Mouse (Mus musculus) MEL (cell line): ENCODE results near the gene Gpr179. TPM values are rescaled to one million over a fixed set of nuclear protein-coding genes. Genes with fewer than 3 reads are reported as not detected.

ENCODE experiments used
- DNase-seq: peaks from one replicate; pipeline ENCODE4 v3.0.0; 2011; ENCODE audit warnings: low read depth, low spot score
- H3K27ac ChIP-seq: 2 replicates; pipeline ENCODE4 v1.5.1; 2012; ENCODE audit warnings: low read depth, mild to moderate bottlenecking, control low read depth, low read length, moderate library complexity; ENCODE audit not compliant: control insufficient read depth
- H3K27me3 ChIP-seq, 2 experiments: fragments of 150-350 bp in 1 of 2; sonication (generic) in 1 of 2; 2 replicates each; pipeline ENCODE4 v1.6.1; 2012; ENCODE audit warnings: low read length in 2 of 2, mild to moderate bottlenecking in 2 of 2, improper control_type of control experiment in 1 of 2, moderate library complexity in 1 of 2; ENCODE audit not compliant: insufficient read depth in 2 of 2, control insufficient read depth in 1 of 2
- H3K36me3 ChIP-seq, 2 experiments: 2 replicates each; pipeline ENCODE4 v1.6.1; 2012 to 2014; ENCODE audit warnings: low read length in 2 of 2, improper control_type of control experiment in 1 of 2, inconsistent platforms in 1 of 2, mild to moderate bottlenecking in 1 of 2; ENCODE audit not compliant: insufficient read depth in 2 of 2, control insufficient read depth in 1 of 2
- H3K4me1 ChIP-seq, 2 experiments: fragments of 150-350 bp in 1 of 2; sonication (generic) in 1 of 2; 2 replicates each; pipeline ENCODE4 v1.6.1; 2012; ENCODE audit warnings: low read length in 2 of 2, improper control_type of control experiment in 1 of 2, mild to moderate bottlenecking in 1 of 2; ENCODE audit not compliant: insufficient read depth in 2 of 2, control insufficient read depth in 1 of 2
- H3K4me3 ChIP-seq, 2 experiments: fragments of 150-350 bp in 1 of 2; sonication (generic) in 1 of 2; 2 replicates each; pipeline ENCODE4 v1.5.1; 2012; ENCODE audit warnings: low read depth in 2 of 2, low read length in 2 of 2, mild to moderate bottlenecking in 2 of 2, moderate library complexity in 2 of 2, control low read depth in 1 of 2, improper control_type of control experiment in 1 of 2; ENCODE audit not compliant: control insufficient read depth in 1 of 2, insufficient read depth in 1 of 2
- H3K79me2 ChIP-seq: 2 replicates; pipeline ENCODE4 v1.6.1; 2012; ENCODE audit warnings: mild to moderate bottlenecking, low read length, moderate library complexity; ENCODE audit not compliant: control insufficient read depth, poor library complexity, insufficient read depth
- H3K9ac ChIP-seq: 2 replicates; pipeline ENCODE4 v1.6.1; 2012; ENCODE audit warnings: low read depth, mild to moderate bottlenecking, control low read depth, low read length, moderate library complexity; ENCODE audit not compliant: control insufficient read depth, poor library complexity, severe bottlenecking
- H3K9me3 ChIP-seq: fragments of 150-350 bp; sonication (generic); replicated peaks from 2 replicates; pipeline ENCODE4 v1.6.1; 2012; ENCODE audit warnings: mild to moderate bottlenecking, low read length, improper control_type of control experiment, moderate library complexity; ENCODE audit not compliant: insufficient read depth
- CHD1 ChIP-seq: IDR thresholded peaks from 2 replicates; pipeline ENCODE4 v1.6.1; 2012; ENCODE audit warnings: low read depth, mild to moderate bottlenecking, inconsistent platforms, low read length, improper control_type of control experiment
- E2F4 ChIP-seq: IDR thresholded peaks from 2 replicates; pipeline ENCODE4 v1.6.1; 2011; ENCODE audit warnings: low read depth, low read length, improper control_type of control experiment, borderline replicate concordance
- EP300 ChIP-seq, 2 experiments: IDR thresholded peaks; 2 replicates each; pipeline ENCODE4 v1.6.1; 2011; ENCODE audit warnings: improper control_type of control experiment in 2 of 2, low read length in 2 of 2, low read depth in 1 of 2, mild to moderate bottlenecking in 1 of 2
- GABPA ChIP-seq: IDR thresholded peaks from 2 replicates; pipeline ENCODE4 v1.6.1; 2012; ENCODE audit warnings: low read depth, mild to moderate bottlenecking, inconsistent platforms, low read length, improper control_type of control experiment, moderate library complexity
- GATA1 ChIP-seq: IDR thresholded peaks from 2 replicates; pipeline ENCODE4 v1.6.1; 2011; ENCODE audit warnings: low read depth, low read length, improper control_type of control experiment
- JUND ChIP-seq: IDR thresholded peaks from 2 replicates; pipeline ENCODE4 v1.6.1; 2011; ENCODE audit warnings: low read depth, mild to moderate bottlenecking, improper control_type of control experiment, low read length
- MAFK ChIP-seq: IDR thresholded peaks from 2 replicates; pipeline ENCODE4 v1.6.1; 2011; ENCODE audit warnings: low read depth, mild to moderate bottlenecking, low read length, improper control_type of control experiment, borderline replicate concordance
- MAX ChIP-seq: IDR thresholded peaks from 2 replicates; pipeline ENCODE4 v1.6.1; 2011; ENCODE audit warnings: low read length, improper control_type of control experiment
- MAZ ChIP-seq: IDR thresholded peaks from 2 replicates; pipeline ENCODE4 v1.6.1; 2012; ENCODE audit warnings: low read depth, mild to moderate bottlenecking, inconsistent platforms, low read length, improper control_type of control experiment
- NRF1 ChIP-seq: IDR thresholded peaks from 2 replicates; pipeline ENCODE4 v1.6.1; 2014; ENCODE audit warnings: low read depth, mild to moderate bottlenecking, inconsistent platforms, low read length, improper control_type of control experiment, moderate library complexity; ENCODE audit not compliant: poor library complexity, insufficient read depth, severe bottlenecking
- RAD21 ChIP-seq: IDR thresholded peaks from 2 replicates; pipeline ENCODE4 v1.6.1; 2011; ENCODE audit warnings: mild to moderate bottlenecking, low read depth, low read length, improper control_type of control experiment
- TAL1 ChIP-seq: IDR thresholded peaks from 2 replicates; pipeline ENCODE4 v1.6.1; 2012; ENCODE audit warnings: mild to moderate bottlenecking, inconsistent platforms, low read length, moderate library complexity, mixed read lengths
- TBP ChIP-seq: IDR thresholded peaks from 2 replicates; pipeline ENCODE4 v1.8.0; 2011; ENCODE audit warnings: low read depth, low read length, improper control_type of control experiment
- TCF12 ChIP-seq: IDR thresholded peaks from 2 replicates; pipeline ENCODE4 v1.6.1; 2014; ENCODE audit warnings: low read depth, mild to moderate bottlenecking, inconsistent platforms, low read length, improper control_type of control experiment, moderate library complexity
- ZMIZ1 ChIP-seq: IDR thresholded peaks from 2 replicates; pipeline ENCODE4 v1.6.1; 2012; ENCODE audit warnings: low read depth, mild to moderate bottlenecking, inconsistent platforms, low read length, improper control_type of control experiment, moderate library complexity
- polyA plus RNA-seq, 2 experiments: library from polyadenylated mRNA; stranded (reverse) in 1 of 2; unstranded in 1 of 2; fragments of >175 nt in 1 of 2; fragments of >200 nt in 1 of 2; gene quantifications; 2 replicates each; pipeline versions ENCODE4 v1.2.1 to v1.2.4; 2012; ENCODE audit warnings: low replicate concordance in 2 of 2, low read depth in 1 of 2; ENCODE audit not compliant: insufficient read length in 2 of 2, insufficient read depth in 1 of 2, missing spikeins in 1 of 2
- total RNA-seq: library from RNA; depleted of rRNA; stranded (reverse); fragments of 300-350 nt; gene quantifications from 2 replicates; pipeline ENCODE4 v1.2.3, GENCODE M21; 2012

The Gpr179 gene
- total and polyA plus RNA-seq, 3 experiments: 0.01 to 0.04 TPM; not detected in 1

- TF ChIP-seq TAL1: no peak
- TF ChIP-seq TBP: 0 out of 2 replicates have a peak, but pooled peaks have one; percentile 17
- Histone ChIP-seq H3K27me3 (no peaks in the 10 kb centered on the region), H3K9ac (no peak overlapping the region), H3K79me2 (peaks cover 35% of the 10 kb centered on the region), H3K4me1 (peaks cover 0 to 3% of the 10 kb centered on the region in 2 experiments; a peak in 1 of 4 replicates), H3K9me3 (no peaks in the 10 kb centered on the region), H3K4me3 (no peak overlapping the region), H3K27ac (no peak overlapping the region), H3K36me3 (peaks cover 0 to 15% of the 10 kb centered on the region in 2 experiments; a peak in 2 of 4 replicates)
- no peak for DNase-seq
These were observed 18.6 kb upstream of the Gpr179 start for GRCm38 (mm10) chr11:97370329-97371091.

DNA sequence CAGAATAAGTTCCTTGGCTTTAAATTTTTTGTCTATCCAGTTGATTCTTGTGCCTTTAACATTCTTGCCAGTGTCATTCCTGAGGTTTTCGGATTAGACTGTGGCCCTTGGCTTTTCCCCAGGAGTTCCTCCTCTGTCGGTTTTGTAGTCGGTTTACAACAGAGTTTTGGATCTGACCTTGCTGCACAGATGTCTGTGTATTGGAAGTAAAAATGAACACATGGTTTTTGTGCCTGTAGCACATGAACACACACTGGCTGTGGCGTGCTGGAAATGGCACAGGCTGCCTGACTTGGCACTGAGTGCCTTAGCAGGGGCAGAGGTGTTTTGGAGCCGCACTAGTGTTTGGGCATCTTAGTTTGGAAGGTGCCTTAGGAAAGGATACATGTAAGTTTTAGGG lies 16.6 kb upstream of the Gpr179 start:
- Histone ChIP-seq H3K4me3 (no peak overlapping the region), H3K4me1 (peaks cover 9 to 20% of the 10 kb centered on the region in 2 experiments), H3K27me3 (no peaks in the 10 kb centered on the region), H3K9ac (no peak overlapping the region), H3K79me2 (peaks cover 53% of the 10 kb centered on the region), H3K9me3 (no peaks in the 10 kb centered on the region), H3K36me3 (peaks cover 5 to 9% of the 10 kb centered on the region in 2 experiments)
- no peak for DNase-seq
- TF ChIP-seq ZMIZ1 (no peak), TBP (no peak), EP300 (IDR thresholded peaks at IDR 0.05; ENCODE audit: low read depth in 1 of 2, low read length in 2 of 2) (no peak), MAZ (no peak), TCF12 (no peak), E2F4 (no peak), GABPA (no peak), JUND (no peak), MAX (no peak), MAFK (no peak), RAD21 (no peak), CHD1 (no peak), NRF1 (no peak), GATA1 (no peak)
- TF ChIP-seq, all 39 proteins: peak for 0
- H3K27ac ChIP-seq: no peak overlapping the region
